ENCODE assay signal across 10 mouse cellular contexts in the genomic region with DNA sequence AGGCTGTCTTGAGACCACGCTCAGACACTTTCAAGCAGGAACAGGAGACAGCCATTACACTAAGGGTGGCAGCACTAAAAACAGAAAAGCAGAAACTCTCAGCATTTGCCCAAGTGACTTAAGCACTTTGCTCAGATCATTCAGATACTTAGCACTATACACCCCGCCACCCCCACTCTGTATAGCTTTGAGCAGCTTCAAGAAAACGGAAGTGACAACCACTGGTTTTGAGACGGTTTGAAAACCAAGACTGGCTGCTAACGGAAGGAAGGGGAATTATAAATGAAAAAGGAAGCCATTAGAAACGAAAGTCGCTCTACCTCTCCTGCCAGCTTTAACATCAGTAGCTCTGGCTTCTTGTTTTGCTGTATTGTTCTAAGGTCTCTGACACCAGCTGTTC. TPM values are rescaled to one million over a fixed set of nuclear protein-coding genes. Genes with fewer than 3 reads are reported as not detected.
DNase-seq lines count a peak whose midpoint lies in the region; ATAC-seq and TF ChIP-seq lines count a peak whose summit lies in the region.
"Had no signal": no experiment of that assay in that cellular context is flagged by ENCODE, and none has a peak within 500 bp of the region (broad histone marks: within the 10 kb centered on the region; RNA-seq: fewer than 3 reads in every experiment).

No protein-coding gene starts in this region.

- H3K27ac ChIP-seq in hindbrain, embryonic 14.5 days, result no peak overlapping the region
- H3K27ac ChIP-seq in hindbrain, embryonic 12.5 days, result no peak overlapping the region
- H3K27ac ChIP-seq in liver, embryonic 13.5 days, result peak overlapping the region; percentile 81

- peaks cover 29% of the 10 kb centered on the region for H3K4me1 ChIP-seq in hindbrain, embryonic 14.5 days (replicated peaks; ENCODE audit: control insufficient read depth, insufficient read depth, low read length)
- peaks cover 35% of the 10 kb centered on the region for H3K4me1 ChIP-seq in hindbrain, embryonic 12.5 days
- peaks cover 69% of the 10 kb centered on the region for H3K4me1 ChIP-seq in G1E (ENCODE audit: insufficient read depth, low read depth, low read length)
- H3K4me1 ChIP-seq in liver, embryonic 13.5 days (replicated peaks), result peaks cover 69% of the 10 kb centered on the region

- DNase-seq in hindbrain, embryonic 14.5 days (ENCODE audit: low spot score), result no peak
- peak; percentile 58 for DNase-seq in G1E (ENCODE audit: low spot score)
- no peak for DNase-seq in liver, embryonic 13.5 days
- DNase-seq in skeletal muscle tissue, adult 2 months (ENCODE audit: low read depth, low spot score), result peak; percentile 44
- DNase-seq in gastrocnemius, postnatal 25 days, result no peak
- DNase-seq in ovary, postnatal 14 days (ENCODE audit: low spot score), result no peak
- no peak for DNase-seq in ovary, adult 18-20 months (ENCODE audit: low spot score)

- no peaks in the 10 kb centered on the region for H3K9me3 ChIP-seq in hindbrain, embryonic 14.5 days (ENCODE audit: control insufficient read depth, low read length)
- H3K9me3 ChIP-seq in hindbrain, embryonic 12.5 days (replicated peaks), result no peaks in the 10 kb centered on the region
- no peaks in the 10 kb centered on the region for H3K9me3 ChIP-seq in G1E (replicated peaks)
- no peaks in the 10 kb centered on the region for H3K9me3 ChIP-seq in liver, embryonic 13.5 days (replicated peaks)

- no peak for ATAC-seq in hindbrain, embryonic 14.5 days (ENCODE audit: low FRiP score)
- no peak for ATAC-seq in hindbrain, embryonic 12.5 days (ENCODE audit: low FRiP score)
- peak; percentile 68 for ATAC-seq in G1E (ENCODE audit: extremely low read depth, insufficient number of reproducible peaks, low FRiP score, poor library complexity, severe bottlenecking)
- no peak for ATAC-seq in liver, embryonic 13.5 days (ENCODE audit: low read depth)

- H3K4me2 ChIP-seq in hindbrain, embryonic 14.5 days (replicated peaks), result no peak overlapping the region
- H3K4me2 ChIP-seq in hindbrain, embryonic 12.5 days (replicated peaks), result no peak overlapping the region
- peak overlapping the region; percentile 45 for H3K4me2 ChIP-seq in liver, embryonic 13.5 days

- H3K4me3 ChIP-seq in hindbrain, embryonic 14.5 days (replicated peaks; ENCODE audit: low read length), result no peak overlapping the region
- H3K4me3 ChIP-seq in hindbrain, embryonic 12.5 days, result no peak overlapping the region
- H3K4me3 ChIP-seq in G1E (ENCODE audit: low read depth, low read length), result peak overlapping the region; percentile 56; the same call in 1 of the 2 replicates
- H3K4me3 ChIP-seq in liver, embryonic 13.5 days (replicated peaks), result 0 out of 2 replicates have a peak overlapping the region, but pooled peaks have one; percentile 14
- H3K4me3 ChIP-seq: myocyte had no signal

- no peak for TF ChIP-seq CTCF in G1E (IDR thresholded peaks at IDR 0.05; ENCODE audit: low read depth, low read length)

- peaks cover 14% of the 10 kb centered on the region for H3K36me3 ChIP-seq in hindbrain, embryonic 14.5 days (replicated peaks; ENCODE audit: control insufficient read depth, insufficient read depth)
- H3K36me3 ChIP-seq in hindbrain, embryonic 12.5 days, result peaks cover 8% of the 10 kb centered on the region
- peaks cover 63% of the 10 kb centered on the region for H3K36me3 ChIP-seq in G1E (replicated peaks)
- H3K36me3 ChIP-seq in liver, embryonic 13.5 days, result peaks cover 43% of the 10 kb centered on the region

- WGBS in hindbrain, embryonic 14.5 days, result 84% methylated on average over 7 of the region's 7 CpGs
- WGBS in hindbrain, embryonic 12.5 days, result 87% methylated on average over 7 of the region's 7 CpGs
- WGBS in liver, embryonic 13.5 days (ENCODE audit: insufficient replicate concordance), result 27% methylated on average over 7 of the region's 7 CpGs

- H3K9ac ChIP-seq in hindbrain, embryonic 14.5 days, result 0 out of 2 replicates have a peak overlapping the region, but pooled peaks have one; percentile 1
- H3K9ac ChIP-seq in hindbrain, embryonic 12.5 days, result no peak overlapping the region
- peak overlapping the region; percentile 97 for H3K9ac ChIP-seq in liver, embryonic 13.5 days

- no peaks in the 10 kb centered on the region for H3K27me3 ChIP-seq in hindbrain, embryonic 14.5 days (ENCODE audit: control insufficient read depth, insufficient read depth, low read length)
- H3K27me3 ChIP-seq in hindbrain, embryonic 12.5 days, result no peaks in the 10 kb centered on the region
- no peaks in the 10 kb centered on the region for H3K27me3 ChIP-seq in G1E (ENCODE audit: insufficient read depth, low read length)
- no peaks in the 10 kb centered on the region for H3K27me3 ChIP-seq in liver, embryonic 13.5 days

RNA-seq across cellular contexts. Expression of gene Ppp6r1, which starts 5.0 kb away (rescaled TPM):
- 6.2 and 8.4 TPM in 2 replicates for polyA plus RNA-seq in hindbrain, embryonic 14.5 days (2014; fragmentation: Nextera tagmentation; extraction: Ambion mirVana)
- 15.0 and 17.1 TPM in 2 replicates for polyA plus RNA-seq in hindbrain, embryonic 12.5 days (2016; fragmentation: Nextera tagmentation; extraction: Ambion mirVana)
- 97.4 and 108 TPM in 2 replicates for total RNA-seq in G1E (2014; fragmentation: Nextera tagmentation)
- 90.5 and 90.7 TPM in 2 replicates for total RNA-seq in G1E (2017)
- polyA plus RNA-seq in G1E (2012), result 208 and 223 TPM in 2 replicates
- polyA plus RNA-seq in liver, embryonic 13.5 days (2015; fragmentation: Nextera tagmentation; extraction: Ambion mirVana), result 5.7 and 7.1 TPM in 2 replicates
- 10 to 100 TPM; 41.8 to 46.2 TPM for total RNA-seq in gastrocnemius, postnatal 25 days (2021)

RNA-seq across cellular contexts. Expression of gene Tmem86b, which starts 22.6 kb away (rescaled TPM):
- 2.0 and 2.7 TPM in 2 replicates for polyA plus RNA-seq in hindbrain, embryonic 14.5 days (2014; fragmentation: Nextera tagmentation; extraction: Ambion mirVana)
- 3.2 and 3.5 TPM in 2 replicates for polyA plus RNA-seq in hindbrain, embryonic 12.5 days (2016; fragmentation: Nextera tagmentation; extraction: Ambion mirVana)
- total RNA-seq in G1E (2014; fragmentation: Nextera tagmentation) (10.3 and 40.0 TPM in 2 replicates), G1E (2017) (9.3 and 10.4 TPM in 2 replicates)
- polyA plus RNA-seq in G1E (2012), result 3.8 and 4.8 TPM in 2 replicates
- polyA plus RNA-seq in liver, embryonic 13.5 days (2015; fragmentation: Nextera tagmentation; extraction: Ambion mirVana), result 22.6 and 25.1 TPM in 2 replicates
- 1 to 10 TPM; 2.4 to 3.0 TPM for total RNA-seq in gastrocnemius, postnatal 25 days (2021)

RNA-seq across cellular contexts. Expression of gene Hspbp1, which starts 31.1 kb away (rescaled TPM):
- polyA plus RNA-seq in hindbrain, embryonic 14.5 days (2014; fragmentation: Nextera tagmentation; extraction: Ambion mirVana), result 146 and 154 TPM in 2 replicates
- 108 and 110 TPM in 2 replicates for polyA plus RNA-seq in hindbrain, embryonic 12.5 days (2016; fragmentation: Nextera tagmentation; extraction: Ambion mirVana)
- 55.3 and 67.8 TPM in 2 replicates for total RNA-seq in G1E (2014; fragmentation: Nextera tagmentation)
- total RNA-seq in G1E (2017), result 26.5 and 30.6 TPM in 2 replicates
- polyA plus RNA-seq in G1E (2012), result 124 and 152 TPM in 2 replicates
- 77.8 and 83.4 TPM in 2 replicates for polyA plus RNA-seq in liver, embryonic 13.5 days (2015; fragmentation: Nextera tagmentation; extraction: Ambion mirVana)
- 10 to 100 TPM; 21.8 to 23.1 TPM for total RNA-seq in gastrocnemius, postnatal 25 days (2021)

RNA-seq across cellular contexts. Expression of gene Brsk1, which starts 36.6 kb away (rescaled TPM):
- 10.3 and 10.5 TPM in 2 replicates for polyA plus RNA-seq in hindbrain, embryonic 14.5 days (2014; fragmentation: Nextera tagmentation; extraction: Ambion mirVana)
- polyA plus RNA-seq in hindbrain, embryonic 12.5 days (2016; fragmentation: Nextera tagmentation; extraction: Ambion mirVana), result 5.8 and 5.9 TPM in 2 replicates
- total RNA-seq in G1E (2014; fragmentation: Nextera tagmentation) (not detected in 2 replicates), G1E (2017) (0.44 TPM in 1 of 2 replicates, not detected in the other)
- polyA plus RNA-seq in G1E (2012), result not detected in 2 replicates
- polyA plus RNA-seq in liver, embryonic 13.5 days (2015; fragmentation: Nextera tagmentation; extraction: Ambion mirVana), result 0.08 and 0.10 TPM in 2 replicates
- 1 to 10 TPM; 1.4 to 1.7 TPM for total RNA-seq in gastrocnemius, postnatal 25 days (2021)

RNA-seq across cellular contexts. Expression of gene Ptprh, which starts 49.9 kb away (rescaled TPM):
- 0.17 and 0.55 TPM in 2 replicates for polyA plus RNA-seq in hindbrain, embryonic 14.5 days (2014; fragmentation: Nextera tagmentation; extraction: Ambion mirVana)
- 0.13 and 0.40 TPM in 2 replicates for polyA plus RNA-seq in hindbrain, embryonic 12.5 days (2016; fragmentation: Nextera tagmentation; extraction: Ambion mirVana)
- total RNA-seq in G1E (2014; fragmentation: Nextera tagmentation) (not detected in 2 replicates), G1E (2017) (0.05 and 0.06 TPM in 2 replicates)
- polyA plus RNA-seq in G1E (2012), result not detected in 2 replicates
- not detected in 2 replicates for polyA plus RNA-seq in liver, embryonic 13.5 days (2015; fragmentation: Nextera tagmentation; extraction: Ambion mirVana)
- total RNA-seq in gastrocnemius, postnatal 25 days (2021), result not detected
- total RNA-seq: heart, adult 18-20 months had no signal
- polyA plus RNA-seq: myocyte had no signal

Comparison
In these comparisons a context has a peak if more than half of its experiments do, and no peak if none do; other contexts are left out.
1. DNase-seq: peak in G1E (single experiment) and skeletal muscle tissue, adult 2 months (single experiment); none in hindbrain, embryonic 14.5 days (single experiment), liver, embryonic 13.5 days (single experiment), gastrocnemius, postnatal 25 days (single experiment), ovary, postnatal 14 days (single experiment) and ovary, adult 18-20 months (single experiment).
2. H3K4me3 ChIP-seq: peak in G1E (single experiment) and liver, embryonic 13.5 days (single experiment); none in hindbrain, embryonic 14.5 days (single experiment) and hindbrain, embryonic 12.5 days (single experiment).
3. RNA of gene Ppp6r1, which starts 5.0 kb away (polyA plus RNA-seq): 208 to 223 TPM in G1E; 15.0 to 17.1 TPM in hindbrain, embryonic 12.5 days, 6.2 to 8.4 TPM in hindbrain, embryonic 14.5 days and 5.7 to 7.1 TPM in liver, embryonic 13.5 days; every median in the first group is over 10 times any median in the second.